Mouse (Mus musculus): ENCODE data around the gene Necab3.

The Necab3 gene

DNA sequence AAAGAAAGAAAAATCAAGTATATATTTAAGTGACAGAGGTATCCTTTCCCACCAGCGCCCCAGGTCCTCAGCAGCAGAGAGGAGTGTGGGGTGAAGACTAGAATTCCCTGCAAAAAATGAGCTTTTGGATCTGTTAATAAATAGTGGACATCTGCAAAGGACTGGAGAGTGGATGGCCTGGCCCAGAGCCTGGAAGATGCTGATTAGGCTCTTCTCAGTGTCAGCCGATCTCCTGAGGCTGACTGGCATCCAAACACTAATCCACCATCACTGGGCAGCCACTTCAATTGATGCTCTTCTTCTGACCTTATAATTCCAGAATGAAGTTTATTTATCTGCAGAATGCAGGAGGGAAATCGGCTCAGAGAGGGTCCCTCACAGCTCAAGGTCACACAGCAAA, 14.3 kb upstream of the Necab3 start:
- no peak for DNase-seq (ENCODE audit: extremely low read depth, low read depth, low spot score)

DNA sequence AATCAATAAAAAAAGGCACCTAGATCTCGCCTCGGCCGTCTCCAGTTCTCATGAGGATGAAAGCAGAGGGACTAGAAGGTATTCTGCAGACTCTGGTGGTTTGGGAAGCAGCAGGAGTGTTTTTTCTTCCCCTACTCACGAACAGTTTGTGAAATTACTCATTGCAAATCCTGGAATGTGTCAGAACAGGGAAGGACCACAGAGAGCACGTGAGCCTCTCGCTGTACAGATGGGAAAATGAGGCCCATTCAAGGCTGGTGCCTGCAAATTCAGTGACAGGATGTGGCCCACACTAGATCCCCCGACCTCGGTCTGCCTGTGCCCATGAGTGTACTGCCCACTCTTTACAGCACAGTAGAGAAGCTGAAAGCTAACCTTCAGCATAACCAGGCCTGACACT, 13.3 kb upstream of the Necab3 start:
- no peak for DNase-seq (ENCODE audit: extremely low read depth, low read depth, low spot score)

DNA sequence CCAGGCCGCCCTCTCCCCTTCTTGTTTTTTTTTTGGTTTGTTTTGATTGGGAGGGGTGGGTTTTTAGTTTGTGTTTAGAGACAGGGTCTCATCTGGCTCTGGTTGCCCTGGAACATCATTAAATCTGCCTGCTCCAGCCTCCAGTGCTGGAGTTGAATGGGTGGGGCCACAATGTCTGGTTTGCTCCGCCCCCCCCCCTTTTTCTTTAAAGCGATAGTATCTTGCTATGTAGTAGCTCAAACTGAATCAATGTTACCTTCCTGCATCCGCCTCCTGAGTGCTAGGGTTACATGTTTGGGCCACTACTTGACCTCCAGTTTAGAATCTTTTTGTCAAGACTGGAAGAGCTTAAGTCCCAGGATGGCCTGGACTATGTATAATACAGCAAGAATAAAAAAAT, 12.6 kb upstream of the Necab3 start:
- DNase-seq (ENCODE audit: extremely low read depth, low read depth, low spot score) = no peak

DNA sequence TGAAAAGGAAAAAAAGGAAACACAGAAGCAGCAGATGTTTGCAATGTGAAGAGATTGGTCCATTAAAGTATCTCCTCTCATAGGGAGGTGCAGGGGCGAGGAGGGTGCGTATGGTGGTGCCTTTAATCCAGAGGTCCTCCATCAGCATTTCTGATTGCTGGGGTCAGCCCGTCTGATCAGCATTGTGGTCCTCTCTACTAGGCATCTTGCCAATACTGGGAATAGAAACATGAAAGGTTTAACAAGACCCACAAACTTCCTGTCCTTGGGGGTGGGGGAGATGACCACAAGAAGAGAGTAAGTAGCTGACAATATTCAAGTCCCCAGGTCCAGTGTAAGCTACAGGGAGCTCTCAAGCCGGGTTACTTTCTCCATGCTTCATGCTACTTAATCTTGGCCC, 12.0 kb upstream of the Necab3 start:
- no peak for DNase-seq (ENCODE audit: extremely low read depth, low read depth, low spot score)

DNA sequence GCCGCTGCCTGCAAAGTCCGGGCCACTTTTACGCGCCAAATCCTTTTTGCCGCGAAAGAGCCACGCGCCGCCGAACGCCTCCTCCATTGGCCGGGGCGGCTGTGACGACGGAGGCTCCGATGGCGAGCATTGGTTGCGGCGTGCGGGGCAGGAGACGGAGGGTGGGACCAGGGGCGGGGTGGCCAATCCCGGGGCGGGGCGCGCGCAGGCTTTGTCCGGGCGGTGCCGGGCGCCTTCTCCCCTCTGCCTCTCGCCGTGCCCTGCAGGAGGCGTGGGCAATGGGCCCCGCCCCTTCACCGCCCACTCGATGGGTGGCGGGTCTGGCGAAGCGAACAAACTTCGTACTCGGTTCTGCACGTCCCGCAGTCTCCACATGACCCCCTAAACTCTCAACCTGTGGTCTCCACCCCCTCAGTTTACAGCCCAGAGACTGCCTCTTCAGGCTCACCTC, 11.2 kb upstream of the Necab3 start, which contains the start of gene E2f1:
TSS of gene E2f1 (minus strand) at position 57 of the 451 bp plus-strand sequence.
- DNase-seq (ENCODE audit: extremely low read depth, low read depth, low spot score) = no peak

DNA sequence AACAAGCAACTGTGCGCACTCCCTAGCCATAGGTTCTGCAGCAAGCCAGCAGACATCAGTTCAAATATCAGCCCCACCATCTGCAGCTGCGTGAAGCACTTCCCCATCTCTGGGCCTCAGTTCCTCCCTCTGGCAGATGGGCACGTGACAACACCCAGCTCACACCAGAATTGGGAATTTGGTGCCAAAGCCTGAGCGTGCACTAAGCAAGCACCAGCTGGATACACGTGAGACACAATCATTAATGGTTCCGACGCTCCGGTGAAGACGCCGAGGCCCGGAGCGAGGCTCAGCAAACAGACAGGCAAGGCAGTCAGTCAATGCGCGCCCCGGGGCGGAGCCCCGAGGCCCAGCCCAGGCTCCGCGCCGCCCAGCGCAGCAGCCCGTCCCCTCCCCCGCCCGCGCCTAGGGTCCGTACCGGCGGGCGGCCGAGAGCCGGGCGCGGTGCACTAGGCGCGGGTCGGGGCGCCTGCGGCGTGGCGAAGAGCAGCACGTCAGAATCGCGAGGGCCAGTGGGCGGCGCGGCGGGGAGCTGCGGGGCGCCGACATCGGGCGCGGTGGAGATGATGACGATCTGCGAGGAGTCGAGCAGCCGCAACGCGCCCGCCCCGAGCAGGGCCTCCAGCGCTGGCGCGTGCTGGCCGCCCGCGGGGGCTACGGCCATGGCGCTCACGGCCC, 10.5 kb upstream of the Necab3 start:
- no peak for DNase-seq (ENCODE audit: extremely low read depth, low read depth, low spot score)

DNA sequence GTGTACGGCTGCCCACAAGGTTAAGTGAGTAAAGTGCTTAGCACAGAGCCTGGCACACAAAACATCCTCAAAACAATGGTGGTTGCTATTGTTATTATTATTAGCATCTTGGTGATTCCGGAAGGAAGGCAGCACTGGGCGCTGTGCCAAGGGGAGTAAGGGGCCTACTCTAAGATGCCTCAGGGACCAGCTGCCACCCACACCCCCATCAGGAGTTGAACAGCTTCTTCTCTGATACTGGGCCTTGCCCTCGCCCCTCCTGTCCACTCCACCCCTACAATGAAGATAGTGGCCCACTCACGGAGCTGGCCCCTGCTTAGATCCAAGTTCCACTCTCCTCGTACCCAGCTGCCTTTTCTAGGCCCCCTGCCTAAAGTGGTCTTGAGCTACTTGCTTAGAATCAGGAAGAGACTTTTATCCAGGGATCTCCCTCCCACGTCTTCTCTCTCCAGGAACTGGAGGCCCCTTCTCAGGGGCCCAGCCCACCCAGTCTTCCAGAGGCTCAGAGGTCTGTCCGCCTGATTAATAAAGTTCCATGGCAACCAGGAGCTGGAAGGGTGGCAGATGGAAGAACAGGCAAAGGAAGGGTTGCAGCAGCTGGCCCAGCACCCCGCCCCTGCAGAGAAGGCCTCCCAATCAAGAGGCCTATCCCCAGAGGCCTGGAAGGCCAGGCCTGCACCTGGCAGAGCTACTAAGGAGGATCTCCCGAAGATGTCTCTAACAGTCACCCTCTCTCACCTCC, 9.8 kb upstream of the Necab3 start:
- DNase-seq (ENCODE audit: extremely low read depth, low read depth, low spot score) = no peak

DNA sequence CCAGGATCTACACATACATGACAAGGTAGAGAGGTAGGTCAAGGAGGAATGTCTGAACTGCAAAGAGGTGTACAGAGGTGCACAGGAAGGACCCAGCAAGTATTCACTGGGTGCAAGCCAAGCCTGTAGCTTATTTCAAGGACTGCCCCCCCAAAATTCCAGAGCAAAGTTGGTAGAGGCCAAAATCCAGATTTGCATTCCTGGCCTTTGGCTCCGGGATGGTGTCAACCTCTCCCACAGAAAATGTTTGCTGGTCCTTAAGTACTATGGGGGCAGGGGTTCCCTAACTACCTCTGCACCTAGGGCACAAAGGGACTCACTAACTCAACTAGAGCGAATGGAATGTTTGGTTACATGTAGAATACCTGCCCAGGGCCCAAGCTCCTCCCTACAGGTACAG, 9.1 kb upstream of the Necab3 start:
- DNase-seq (ENCODE audit: extremely low read depth, low read depth, low spot score) = no peak

DNA sequence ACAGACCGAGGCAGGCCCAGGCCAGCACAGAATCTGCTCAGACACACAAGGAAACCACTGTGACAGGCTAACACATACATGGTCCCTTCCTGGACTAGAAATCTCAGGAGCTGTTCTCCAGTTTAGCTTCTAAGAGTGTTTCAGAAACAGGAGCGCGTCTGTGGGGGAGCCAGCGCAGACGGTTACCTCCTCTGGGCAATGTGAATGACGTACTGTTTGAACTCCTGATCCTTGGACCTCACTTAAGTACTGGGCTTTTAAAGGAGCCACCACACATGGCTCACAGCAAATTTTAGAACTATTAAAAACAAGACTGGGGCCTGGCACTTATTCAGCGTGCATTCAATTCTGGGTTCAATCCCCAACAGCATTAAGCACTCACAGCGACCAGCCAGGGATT, 8.0 kb upstream of the Necab3 start:
- DNase-seq (ENCODE audit: extremely low read depth, low read depth, low spot score) = no peak

DNA sequence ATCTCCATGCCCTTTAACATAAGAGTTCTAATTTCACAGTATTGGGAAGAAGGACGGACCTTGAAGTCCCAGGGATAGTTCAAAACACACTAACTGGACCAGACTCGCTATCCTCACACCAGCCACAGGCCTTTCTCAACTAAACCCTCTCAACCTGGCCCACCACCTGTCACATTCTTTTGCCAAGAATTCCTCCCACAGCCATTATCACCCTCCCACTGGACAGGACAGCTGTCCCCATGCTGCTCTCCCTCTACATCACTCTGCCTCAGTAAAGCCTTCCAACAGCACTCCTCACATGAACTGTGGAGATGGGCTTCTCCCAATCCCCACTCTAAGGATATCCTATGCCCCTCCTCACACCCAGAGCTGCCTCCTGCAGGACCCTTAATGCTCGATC, 6.9 kb upstream of the Necab3 start:
- DNase-seq (ENCODE audit: extremely low read depth, low read depth, low spot score) = no peak

DNA sequence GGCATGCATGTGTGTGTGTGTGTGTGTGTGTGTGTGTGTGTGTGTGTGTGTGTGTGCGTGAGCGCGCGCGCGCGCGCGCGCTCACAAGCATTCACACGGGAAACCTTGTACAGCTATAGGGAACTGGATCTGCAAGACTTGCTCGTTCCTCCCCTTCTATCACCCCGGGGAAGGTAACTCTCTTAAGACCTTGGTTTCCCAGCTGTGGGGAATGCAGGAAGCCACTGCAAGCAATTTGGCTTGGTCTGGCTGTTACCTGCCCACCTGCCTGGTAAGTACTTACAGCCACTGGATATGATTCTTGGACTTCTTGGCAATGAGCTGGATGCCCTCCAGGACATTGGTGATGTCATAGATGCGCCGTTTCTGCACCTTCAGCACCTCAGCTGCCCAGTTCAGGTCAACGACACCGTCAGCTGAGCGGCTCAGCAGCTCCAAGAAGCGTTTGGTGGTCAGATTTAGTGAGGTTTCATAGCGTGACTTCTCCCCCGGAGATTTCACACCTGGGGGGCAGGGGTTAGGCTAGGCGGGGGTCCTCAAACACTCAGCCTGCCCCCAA, 5.0 kb upstream of the Necab3 start:
- peak; percentile 76 for DNase-seq (ENCODE audit: extremely low read depth, low read depth, low spot score)

DNA sequence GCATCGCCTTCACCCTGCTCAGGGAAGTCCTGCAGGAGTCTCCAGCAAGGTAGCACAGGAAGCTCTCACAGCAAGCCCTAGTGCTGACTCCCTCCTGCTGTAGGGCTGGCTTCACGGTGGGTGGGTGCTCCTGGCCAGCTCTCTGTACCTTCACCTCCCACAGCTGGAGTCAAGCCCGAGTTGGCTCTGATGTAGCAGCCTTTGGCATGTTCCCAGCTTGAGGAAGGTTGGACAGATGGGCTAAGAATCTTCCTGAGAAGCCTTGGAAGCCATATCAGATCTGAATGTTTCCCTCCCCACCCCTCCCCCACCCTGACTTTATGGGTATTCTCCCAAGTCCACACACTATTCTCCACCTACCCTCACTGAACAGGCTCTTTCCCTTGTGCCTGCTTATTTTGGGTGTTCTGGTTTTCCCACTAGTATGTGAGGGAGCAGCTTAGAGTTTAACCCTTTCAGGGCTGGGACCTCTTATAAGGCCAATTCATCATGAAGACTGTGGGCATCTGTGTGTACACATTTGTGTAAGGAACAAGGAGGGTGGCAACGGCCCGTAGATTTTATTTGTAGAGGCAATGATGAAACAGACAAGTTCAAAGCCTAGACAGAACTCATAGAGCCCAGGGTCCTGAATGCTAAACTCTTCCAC, 1.4 kb downstream of the Necab3 start:
- no peak for DNase-seq (ENCODE audit: extremely low read depth, low read depth, low spot score)

DNA sequence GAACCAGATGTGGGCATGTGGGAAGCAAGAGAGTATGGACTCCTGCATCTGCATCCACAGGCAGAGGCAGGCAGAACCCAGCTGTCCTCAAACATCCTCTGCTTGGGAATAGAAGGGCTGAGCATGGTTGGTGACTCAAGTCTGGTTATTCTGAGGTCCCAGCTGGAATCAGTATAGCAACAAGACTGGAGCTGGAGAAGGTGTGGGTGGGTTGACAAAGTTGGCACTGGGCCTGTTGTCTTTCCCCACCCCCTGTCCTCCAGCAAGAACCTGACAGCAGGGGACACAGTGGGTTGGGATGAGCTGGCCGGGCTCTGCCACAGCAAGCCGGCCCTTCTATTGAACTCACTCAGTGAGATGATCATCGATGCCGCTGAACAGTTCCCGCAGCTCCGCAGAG, 3.5 kb downstream of the Necab3 start:
- DNase-seq (ENCODE audit: extremely low read depth, low read depth, low spot score) = no peak

DNA sequence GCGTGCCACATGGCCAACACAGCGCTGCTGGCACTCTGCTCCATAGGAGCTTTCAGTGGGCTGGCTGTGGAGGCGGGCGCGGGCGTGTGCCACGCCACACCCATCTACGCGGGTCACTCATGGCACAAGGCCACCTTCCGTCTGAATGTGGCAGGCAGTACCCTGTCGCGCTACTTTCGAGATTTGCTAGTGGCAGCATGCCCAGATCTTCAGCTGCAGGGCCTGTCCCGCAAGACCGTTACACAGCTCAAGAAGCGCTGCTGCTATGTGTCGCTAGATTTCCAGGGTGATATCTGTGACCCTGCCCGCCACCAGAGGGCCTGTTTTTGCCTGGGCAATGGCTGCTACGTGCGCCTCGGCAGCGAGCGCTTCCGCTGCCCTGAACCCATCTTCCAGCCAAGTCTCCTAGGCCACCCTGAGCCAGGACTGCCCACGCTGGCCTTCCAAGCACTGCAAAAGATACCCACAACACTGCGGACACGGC, 6.2 kb downstream of the Necab3 start:
- DNase-seq (ENCODE audit: extremely low read depth, low read depth, low spot score) = no peak

DNA sequence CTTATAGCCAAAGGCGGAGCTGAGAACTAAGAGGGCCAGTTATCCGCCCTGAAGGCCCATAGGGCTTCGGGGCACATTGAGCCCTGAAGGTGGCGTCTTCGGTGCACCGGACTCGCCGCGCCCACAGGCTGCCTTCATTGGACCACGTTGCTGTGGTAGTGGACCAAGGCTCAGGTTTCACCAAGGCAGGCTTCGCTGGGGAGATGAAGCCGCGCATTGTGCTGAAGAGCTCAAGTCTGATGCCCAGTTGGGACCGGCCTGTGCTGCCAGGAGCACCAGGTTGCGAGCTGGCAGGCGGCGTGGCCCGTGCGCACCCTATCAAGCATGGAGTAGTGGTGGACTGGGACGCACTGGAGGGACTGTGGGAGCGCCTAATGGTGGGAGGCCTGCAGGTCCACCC, 6.8 kb downstream of the Necab3 start:
- no peak for DNase-seq (ENCODE audit: extremely low read depth, low read depth, low spot score)

DNA sequence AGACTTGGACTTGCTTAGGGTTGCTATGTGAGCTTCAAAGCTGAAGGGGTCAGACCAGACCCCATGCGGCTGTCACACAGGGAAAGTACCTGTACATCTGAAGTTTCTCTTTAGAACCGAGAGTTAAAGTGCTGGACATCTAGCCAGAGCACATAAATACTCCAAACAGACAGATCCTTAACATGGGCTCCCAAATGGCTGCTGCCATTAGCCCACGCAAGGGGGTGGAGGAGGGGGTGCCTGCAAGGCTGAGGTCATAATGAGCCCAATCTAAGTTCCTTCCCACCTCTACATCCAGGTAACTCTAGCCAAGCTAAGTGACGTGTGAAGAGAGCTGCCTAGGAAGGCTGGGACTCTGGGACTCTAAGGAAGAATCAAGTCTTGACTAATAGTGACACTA, 7.2 kb downstream of the Necab3 start, which contains the start of gene Actl10:
TSS of gene Actl10 (plus strand) at position 301 of the 400 bp plus-strand sequence.
- DNase-seq (ENCODE audit: extremely low read depth, low read depth, low spot score) = no peak

DNA sequence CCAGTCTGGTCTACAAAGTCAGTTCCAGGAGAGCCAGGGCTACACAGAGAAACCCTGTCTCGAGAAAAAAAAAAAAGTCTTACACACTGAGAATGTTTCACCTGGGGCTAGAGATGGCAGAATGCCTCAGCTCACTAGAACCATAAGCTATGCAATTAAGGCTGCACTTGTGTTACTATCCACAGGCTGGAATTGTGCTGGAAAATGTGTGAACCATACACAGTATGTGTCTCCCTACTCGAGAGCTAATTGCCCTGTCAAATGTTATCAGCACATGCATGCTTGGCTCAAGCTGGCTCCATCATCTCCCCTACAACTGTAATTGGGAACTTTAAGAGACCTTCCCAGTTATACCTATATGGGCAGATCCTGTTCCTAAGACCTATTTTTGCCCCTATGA, 7.8 kb downstream of the Necab3 start:
- no peak for DNase-seq (ENCODE audit: extremely low read depth, low read depth, low spot score)

DNA sequence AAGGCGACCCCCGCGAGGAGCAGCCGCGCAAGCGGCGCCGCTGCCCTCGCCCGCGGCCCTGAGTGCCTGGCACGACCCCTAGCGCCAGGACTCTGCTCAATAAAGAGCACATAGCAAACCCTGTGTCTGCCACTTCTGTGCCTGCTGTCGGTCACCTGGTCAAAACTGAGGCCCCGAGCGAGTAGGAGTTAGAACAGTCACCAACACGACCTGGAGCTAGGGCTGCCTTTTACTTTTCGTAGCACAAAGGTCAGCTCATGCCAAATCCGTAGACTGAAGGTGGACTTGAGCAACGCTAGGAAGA, 8.9 kb downstream of the Necab3 start:
- no peak for DNase-seq (ENCODE audit: extremely low read depth, low read depth, low spot score)

DNA sequence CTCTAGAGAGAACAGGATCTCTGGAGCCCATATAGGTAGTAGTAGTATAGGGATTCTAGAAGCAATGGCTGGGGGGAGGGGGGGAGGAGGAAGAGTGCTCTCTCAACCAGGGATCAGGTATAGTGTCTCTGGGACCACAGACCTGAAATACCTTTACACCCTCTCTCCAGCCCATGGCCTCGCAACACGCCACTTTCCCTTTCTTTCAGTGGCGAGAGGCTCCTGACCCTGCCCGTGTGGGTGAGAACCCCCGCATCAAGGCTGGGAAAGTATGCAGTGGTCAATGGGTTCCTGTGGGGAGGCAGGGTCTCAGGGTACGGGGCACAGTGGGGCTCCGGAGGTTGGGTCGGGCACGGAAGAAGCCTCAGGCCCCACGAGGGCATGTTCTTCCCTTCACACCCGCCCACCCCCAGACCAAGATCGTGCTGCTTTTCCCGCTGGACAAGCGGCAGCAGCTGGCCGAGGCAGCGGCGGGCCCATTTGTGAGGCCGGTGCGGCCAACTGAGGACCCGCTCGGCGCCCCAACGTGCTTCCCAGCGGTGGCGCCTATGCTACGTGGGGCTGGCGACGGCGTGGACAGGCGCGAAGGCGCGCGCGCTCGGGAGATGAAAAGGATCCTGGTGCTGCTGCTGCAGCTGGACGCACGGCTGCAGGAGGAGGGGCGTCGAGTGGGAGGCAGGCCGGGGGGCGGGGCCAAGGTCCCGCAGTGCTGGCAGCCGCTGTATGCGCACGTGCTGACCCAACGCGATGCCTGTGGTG, 9.4 kb downstream of the Necab3 start:
- no peak for DNase-seq (ENCODE audit: extremely low read depth, low read depth, low spot score)

DNA sequence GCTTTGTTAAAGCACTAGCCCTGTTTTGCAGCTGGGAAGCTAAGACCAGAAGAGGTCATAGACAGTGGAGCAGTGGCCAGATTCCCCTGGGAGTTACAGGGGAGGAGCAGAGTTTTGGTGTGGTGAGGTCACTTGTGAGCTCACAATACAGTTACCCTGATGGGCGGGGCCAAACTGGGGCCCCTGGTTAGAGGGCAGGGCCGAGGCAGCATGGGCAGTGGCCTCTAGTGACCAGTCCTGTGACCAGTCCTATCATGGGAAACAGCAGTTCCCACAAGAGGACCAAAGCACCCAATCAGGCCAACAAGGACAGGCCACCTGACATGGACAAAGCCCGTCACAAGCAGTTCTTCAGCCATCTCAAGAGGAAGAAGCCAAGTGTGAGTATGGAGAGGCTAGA, 10.0 kb downstream of the Necab3 start:
- DNase-seq (ENCODE audit: extremely low read depth, low read depth, low spot score) = no peak

DNA sequence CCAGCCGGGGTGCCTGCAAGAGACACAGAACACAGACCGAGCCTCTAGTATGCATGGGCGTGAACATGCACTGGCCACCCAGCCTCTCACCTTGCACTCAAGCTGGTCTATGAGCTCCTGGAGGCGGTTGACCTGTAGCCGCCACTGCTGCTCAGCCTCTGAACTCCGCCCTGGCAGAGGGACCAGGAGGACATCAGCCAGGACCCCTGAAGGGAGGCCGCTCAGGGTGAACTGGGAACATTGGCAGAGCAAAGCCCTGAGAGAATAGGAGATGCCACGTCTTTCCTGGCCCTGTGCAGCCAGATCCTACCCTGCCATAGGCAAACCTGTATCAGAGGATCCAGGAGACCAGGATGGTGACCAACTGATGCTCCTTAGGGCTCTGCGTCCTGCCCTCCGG, 12.0 kb downstream of the Necab3 start, which contains the start of gene 1700003F12Rik:
TSS of gene 1700003F12Rik (plus strand) at position 375 of the 400 bp plus-strand sequence.
- DNase-seq (ENCODE audit: extremely low read depth, low read depth, low spot score) = no peak
